Mouse (Mus musculus) common myeloid progenitor, adult 5-6 weeks (primary cell): ENCODE measurements around the gene B430306N03Rik. TPM values are rescaled to one million over a fixed set of nuclear protein-coding genes. Genes with fewer than 3 reads are reported as not detected.
"Not testable (repeated sequence)": the region's sequence is repeated elsewhere in the genome, so short reads cannot be mapped to it uniquely, and the experiment has no call there.

Experiments used
- ATAC-seq: replicated peaks from 2 replicates; pipeline ENCODE4 v1.8.0; 2016; ENCODE audit warnings: low read depth, mild to moderate bottlenecking, moderate TSS enrichment, inconsistent platforms; ENCODE audit not compliant: poor library complexity, severe bottlenecking
- total RNA-seq: library from RNA; stranded (forward); fragments of 200-1000, 187-1606 nt; gene quantifications from 2 replicates; pipeline ENCODE4 v1.2.3, GENCODE M21; 2017

B430306N03Rik gene
- total RNA-seq, 1 experiment from 2014 or later = 0.91 TPM

DNA sequence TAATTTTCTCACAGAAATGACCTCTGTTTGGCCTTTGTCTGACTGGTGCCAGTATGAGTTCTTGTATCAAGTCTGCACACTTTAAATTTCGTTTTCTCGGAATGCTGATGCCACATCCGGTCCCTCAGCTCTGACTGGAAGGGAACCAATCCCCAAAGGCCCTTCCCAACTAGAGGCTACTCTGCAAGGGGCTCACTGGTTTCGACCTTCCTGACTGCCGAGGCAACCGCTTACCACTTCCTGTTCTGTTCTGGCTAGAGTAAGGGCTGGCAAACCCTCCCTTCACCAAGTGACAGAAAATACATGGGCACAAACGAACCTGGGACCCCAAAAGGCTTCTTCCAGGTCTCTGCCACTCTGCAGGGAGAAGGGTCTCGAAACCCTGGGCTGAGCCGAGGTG is 15.1 kb upstream of the B430306N03Rik start:
- ATAC-seq = peak; percentile 76

DNA sequence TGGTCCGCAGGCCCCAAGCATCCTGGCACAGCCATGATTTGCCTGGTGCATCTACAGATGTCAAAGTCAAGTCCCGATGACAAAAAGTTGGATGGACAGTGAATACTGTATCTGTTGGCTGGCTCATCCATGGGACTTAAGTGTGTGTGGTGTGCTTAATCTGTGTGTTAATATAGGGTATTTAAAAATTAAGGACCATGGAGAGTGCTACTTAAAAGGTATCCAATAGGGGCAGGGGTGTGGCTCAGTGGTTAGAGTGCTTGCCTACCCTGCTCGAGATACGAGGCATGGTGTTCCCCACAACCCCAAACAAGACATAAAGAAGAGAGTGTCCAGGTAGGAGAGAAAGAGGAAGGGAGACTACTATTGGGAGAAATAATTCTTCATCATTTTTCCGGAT is 14.1 kb upstream of the B430306N03Rik start:
- no peak for ATAC-seq

DNA sequence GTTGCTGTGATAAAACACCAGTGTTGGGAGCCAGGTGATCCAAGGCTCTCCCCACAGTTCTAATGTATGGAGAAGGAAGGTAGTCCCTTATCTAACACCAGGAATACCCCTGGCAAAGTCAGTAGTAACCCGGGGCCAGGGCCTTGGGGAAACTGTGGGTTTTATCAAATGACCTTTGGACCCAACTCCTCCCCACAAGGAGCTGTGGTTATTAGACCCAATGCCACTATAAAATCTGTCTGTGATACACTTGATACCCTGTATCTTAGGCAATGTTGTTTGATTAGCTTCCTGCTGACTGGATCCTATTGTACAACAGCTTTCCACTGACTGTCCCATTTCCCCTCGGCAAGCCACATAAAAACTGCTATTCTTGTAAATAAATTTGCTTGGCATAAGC is 3.8 kb upstream of the B430306N03Rik start:
- no peak for ATAC-seq

DNA sequence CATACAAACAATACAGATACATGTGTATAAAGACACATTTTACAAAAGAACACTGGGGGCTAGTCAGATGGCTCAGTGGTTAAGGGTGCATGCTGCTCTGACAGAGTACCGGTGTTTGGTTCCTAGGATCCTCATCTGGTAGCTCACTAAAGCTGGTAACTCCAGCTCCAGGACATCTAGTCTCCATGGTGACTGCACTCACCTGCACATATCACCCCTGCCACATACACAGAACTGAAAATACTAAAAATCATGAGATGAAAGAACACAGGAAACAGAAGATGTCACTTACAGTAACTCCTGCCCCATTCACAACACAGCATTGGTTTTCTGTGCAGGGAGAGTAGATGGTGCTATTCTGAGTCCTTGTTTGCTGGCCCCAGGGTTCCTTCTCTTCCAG is 2.7 kb downstream of the B430306N03Rik start:
- ATAC-seq = no peak

DNA sequence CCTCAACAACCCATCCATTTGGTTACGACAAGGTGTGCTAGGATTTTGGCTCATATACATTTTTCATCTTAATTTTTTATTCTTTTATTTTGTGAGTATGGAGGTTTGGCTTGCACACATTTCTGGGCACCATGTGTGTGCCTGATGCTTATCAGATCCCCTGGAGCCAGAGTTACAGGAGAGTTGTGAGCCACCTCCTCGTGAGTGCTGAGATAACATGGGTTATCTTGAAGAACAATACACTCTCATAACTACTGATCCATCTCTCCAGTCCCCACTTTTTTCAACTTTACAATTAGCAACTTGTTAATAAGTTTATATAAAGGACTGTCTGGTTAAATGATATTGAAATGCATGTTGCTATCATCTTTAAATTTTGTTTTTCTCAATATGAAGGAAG is 5.3 kb downstream of the B430306N03Rik start:
- ATAC-seq = no peak

DNA sequence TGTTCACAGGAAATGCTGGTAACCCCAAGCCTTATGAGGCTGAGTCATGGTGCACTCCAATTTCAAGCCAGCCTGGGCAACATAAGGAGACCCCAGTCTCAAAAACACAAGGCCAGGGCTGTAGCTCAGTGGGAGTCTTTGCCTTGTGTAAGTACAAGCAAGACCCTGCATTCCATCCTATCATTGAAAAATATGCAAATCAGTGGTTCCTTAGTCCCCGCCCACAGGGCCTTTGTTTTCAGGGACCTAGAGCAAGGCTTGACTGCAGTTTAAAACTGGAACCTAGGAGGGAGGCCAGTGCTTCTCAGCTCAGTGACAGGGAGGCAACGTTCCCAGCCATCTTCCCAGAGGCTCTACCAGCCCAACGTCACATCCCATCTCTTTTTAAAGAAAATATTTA is 7.3 kb downstream of the B430306N03Rik start:
- no peak for ATAC-seq

DNA sequence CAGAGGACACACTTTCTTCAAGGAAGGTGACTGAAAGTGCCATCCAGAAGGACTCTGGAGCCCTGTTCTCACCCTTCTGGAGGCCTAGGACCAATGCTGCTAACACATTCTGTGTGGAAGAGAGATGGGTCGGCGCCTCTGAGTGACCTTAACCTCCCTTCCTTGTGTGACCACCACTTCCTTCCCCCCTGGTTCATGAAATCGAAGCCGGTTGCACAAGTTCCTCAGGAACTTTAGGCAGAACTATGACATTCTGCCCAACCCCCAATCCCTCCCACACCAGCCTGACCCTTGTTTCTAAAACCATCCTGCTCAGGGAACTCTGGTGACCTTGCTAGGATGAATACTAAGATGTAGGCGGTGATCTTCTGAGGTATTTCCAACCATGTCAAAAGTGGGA is 8.3 kb downstream of the B430306N03Rik start:
- ATAC-seq = peak; percentile 80

DNA sequence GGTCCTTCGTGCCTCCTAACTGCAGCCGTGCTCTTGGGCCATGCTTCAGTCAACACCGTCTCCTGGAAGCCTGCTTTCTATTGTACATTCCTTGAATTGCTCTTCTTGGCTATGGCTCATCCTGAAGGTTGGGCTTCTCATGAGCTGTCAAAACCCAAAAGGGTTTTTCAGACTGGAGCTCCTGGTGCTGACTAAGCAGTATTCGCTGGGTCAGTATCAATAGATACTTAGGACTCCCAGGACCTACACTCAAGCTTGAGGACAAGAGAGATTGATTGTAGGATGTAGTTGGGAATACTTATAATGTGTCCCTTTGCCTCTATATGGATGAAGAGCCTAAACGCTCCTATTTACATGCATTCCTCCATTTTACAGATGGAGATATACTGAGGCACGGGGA is 9.2 kb downstream of the B430306N03Rik start:
- ATAC-seq = no peak

DNA sequence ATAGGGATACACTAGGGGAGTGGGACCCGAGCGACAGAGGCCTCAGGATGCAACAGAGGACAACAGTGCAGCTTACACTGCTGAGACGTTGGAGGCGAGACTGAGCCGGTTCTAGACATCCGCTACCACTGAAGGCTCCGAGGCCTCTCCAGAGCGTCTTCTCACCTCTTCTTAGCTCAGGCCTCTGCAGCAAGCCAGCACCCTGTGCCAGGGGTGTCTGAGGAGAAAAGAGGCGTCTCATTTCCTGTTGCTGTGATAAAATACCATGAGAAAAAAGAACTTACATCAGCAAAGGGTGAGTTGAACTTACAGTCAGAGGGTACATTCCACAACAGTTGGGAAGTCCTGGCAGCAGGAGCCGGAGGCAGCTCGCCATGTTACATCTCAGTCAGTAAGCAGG is 9.7 kb downstream of the B430306N03Rik start:
- ATAC-seq = no peak

DNA sequence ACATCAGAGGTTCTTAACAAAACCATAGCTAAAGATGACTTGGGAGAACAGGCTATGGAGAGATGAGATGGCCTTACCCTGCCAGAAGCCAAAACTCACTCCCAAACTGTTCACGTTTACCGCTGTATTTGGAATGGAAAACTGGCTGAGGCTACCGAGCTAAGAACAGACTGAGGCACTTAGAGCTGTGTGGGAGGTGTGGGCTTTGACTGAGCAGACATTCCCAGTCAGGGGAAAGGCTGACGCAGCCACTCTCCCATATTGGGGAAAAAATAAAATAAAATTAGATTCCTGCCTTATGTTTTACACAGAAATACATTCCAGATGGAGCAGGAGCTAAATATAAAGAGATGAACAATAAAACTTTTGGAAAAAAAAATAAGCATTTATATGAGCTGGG is 10.7 kb downstream of the B430306N03Rik start:
- no peak for ATAC-seq

DNA sequence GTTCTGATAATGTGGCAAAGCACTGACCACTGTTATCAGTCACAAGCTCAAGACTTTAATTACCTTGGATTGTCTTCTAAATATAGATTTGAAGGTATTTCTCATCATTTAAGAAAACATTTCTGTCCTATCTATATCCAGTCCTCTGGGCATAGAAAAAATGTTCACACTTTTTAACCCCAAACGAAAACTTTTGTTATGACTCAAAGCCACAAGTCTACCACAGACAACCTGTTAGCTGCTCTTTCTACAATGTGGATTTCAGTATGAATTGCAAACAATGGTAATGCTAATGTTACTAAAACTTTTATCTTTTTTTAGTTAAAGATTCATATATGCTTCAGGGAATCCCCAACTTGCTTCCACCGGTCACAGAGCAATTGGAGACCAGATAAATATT is 16.6 kb downstream of the B430306N03Rik start:
- no peak for ATAC-seq

DNA sequence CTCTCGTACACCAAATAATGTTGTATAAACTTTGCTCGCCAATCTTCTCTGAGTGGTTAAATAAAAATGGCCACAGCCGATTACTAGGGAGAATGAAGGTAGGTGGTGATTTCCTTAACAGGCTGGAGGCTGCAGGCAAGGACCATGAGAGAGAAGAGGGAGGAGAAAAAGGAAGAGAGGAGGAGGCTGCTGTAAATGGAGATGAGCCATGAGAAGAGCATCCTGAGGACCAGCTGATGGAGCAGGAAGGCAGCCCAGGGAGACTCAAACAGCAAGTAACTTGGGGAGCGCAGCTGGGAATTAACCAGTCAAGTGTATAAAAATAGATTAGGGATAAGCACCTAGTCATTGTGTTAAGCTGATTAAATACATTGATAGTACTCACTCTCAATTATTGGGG is 18.2 kb downstream of the B430306N03Rik start:
- no peak for ATAC-seq

DNA sequence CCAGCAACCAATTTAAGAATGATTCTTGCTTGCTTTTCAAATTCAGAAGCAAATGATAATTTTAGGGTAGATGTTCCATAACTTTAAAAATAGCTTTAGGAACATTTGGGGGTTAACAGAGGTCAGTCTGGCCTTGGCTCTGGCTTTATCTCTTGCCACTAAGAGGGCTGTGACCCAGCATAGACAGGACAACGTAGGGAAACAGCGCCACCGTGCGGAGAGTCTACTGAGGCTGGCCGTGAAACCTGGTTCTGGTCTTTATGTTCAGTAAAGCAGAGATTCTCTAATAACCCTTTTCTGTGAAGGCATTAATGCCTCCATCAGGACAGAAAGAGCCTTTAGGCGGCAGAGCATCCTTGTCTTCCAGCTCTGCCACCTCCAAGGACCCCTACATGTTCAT is 20.9 kb downstream of the B430306N03Rik start:
- peak; percentile 92 for ATAC-seq

DNA sequence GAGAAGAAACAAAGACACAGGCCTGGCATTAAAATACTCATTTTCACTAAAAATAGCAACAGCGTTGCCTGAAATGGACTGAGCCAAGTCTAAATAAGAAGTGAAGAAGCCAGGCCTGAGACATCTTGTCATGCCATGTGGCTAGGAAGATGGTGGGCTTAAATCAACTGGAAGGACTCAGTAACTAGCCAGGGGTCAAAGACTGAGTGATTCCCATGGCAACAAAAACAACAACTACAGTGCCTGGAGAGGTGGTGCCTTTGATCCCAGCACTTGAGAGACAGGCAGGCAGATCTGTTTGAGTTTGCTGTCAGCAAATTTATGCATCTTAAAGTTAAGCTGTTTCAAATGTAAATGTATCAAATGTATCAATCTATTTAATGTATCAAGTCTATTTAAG is 24.3 kb downstream of the B430306N03Rik start:
- ATAC-seq = no peak

DNA sequence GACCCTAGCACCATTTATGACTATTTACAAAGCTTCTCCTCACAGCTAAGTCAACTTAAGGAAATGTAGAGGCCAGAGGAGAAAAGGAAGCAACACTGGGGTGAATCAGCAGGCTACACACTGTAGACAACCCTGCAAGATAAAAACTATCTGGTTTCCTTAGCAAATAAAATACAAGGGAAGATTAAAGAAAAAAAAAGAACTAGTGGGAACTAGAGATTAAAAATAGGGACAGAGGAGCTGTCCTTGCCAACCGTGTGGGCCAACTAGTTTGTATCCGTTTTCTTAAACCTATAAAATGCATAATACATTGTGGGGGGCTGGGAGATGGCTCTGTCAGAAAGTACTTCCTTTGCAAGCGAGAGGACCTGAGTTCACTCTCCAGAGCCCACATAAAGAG is 26.0 kb downstream of the B430306N03Rik start:
- ATAC-seq = peak; percentile 53

DNA sequence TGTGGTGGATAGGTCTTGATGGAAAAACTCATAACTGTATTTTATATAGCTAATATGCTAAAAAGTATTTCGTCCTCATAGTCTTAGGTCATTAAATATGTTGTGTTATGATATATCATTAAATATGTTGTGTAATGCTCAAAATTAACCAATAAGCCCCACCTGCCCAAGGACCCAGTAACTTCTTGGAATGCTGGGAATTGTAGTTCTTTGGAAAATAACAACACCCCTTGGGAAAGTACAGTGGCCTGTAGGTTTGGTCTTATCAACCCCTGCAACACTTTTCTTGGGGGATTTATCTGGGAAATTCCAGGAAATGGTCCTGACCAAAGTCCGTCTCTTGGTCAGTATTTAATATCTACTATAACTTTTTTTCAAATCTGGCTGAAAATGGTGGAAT is 27.1 kb downstream of the B430306N03Rik start:
- ATAC-seq = no peak

DNA sequence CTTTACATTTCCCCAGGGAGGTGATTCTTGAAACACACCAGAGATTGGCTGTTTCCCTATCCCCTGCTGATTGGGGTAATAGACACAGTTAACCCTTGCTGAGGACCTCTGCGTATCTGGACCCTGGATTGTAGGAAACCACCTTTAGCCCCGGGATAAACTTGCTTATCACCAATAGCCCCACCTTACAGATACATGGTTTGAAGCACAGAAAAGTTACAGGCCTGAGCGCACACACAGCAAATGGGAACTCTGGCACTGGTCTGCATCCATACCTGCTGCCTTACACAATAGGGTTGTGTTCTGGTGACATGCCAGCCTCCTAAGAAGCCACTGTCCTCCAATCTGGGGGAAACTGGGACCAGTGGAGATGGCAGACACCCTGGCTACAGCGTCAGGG is 29.9 kb downstream of the B430306N03Rik start:
- ATAC-seq = no peak

DNA sequence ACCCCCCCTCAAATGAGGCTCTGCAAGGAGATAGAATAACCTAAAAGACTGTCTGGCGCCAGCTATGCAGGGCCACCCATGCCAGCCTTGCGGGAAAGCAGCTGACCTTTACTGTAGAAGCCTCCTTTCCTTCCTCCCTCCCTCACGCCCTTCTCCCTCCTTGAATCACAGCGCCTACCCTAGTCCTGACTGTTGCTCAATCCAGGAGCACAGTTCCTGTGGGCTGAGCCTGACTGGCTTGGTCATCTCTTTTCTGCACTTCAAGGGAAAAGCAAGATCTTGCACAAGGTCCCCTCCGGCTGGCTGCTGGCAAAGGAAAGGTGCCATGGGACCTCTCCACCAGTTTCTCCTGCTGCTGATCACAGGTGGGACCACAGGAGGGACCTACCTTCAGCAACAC is 30.3 kb downstream of the B430306N03Rik start, which contains the start of gene Trem2:
Gene Trem2 (plus strand): TSS at position 171 of the 400 bp plus-strand sequence.
- peak; percentile 57 for ATAC-seq

DNA sequence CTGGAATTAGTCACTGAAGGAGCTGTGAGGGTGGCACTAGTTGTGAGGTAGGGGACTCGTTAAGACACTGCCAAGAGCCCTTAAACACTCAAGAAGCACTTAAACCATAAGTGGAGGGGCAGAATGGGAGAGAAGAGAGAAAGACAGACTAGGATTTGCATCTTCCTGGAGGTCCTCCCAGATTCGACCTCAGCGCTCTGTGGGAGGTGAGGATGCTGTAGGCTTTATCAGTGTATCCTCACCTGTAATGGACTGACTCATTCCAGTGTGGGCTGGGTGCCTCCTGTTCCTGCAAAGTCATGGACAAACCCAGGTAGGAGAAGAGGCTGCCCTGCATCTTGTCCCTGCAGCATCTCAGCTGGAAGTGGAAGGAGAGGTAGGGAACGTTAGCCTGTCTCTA is 30.9 kb downstream of the B430306N03Rik start:
- ATAC-seq = no peak

DNA sequence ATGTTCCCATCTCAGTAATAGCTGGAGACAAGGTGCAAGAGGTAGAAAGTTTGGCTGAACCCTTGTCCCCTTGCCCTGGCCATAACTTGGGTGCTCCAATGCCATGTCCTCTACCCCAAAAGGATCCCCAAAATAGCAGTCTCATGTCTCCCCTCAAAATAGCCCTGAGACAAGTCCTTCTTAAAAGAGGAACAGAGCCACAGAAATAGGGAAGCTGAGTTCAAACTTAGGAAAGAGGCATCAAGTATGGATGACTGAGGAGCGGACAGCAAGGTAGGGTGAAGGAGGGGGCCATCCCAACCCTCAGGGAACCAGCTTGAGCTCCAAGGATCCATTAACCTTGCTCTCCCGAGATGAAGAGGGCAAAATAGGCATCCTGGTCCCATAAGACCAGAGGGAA is 31.3 kb downstream of the B430306N03Rik start:
- ATAC-seq = peak; percentile 82

DNA sequence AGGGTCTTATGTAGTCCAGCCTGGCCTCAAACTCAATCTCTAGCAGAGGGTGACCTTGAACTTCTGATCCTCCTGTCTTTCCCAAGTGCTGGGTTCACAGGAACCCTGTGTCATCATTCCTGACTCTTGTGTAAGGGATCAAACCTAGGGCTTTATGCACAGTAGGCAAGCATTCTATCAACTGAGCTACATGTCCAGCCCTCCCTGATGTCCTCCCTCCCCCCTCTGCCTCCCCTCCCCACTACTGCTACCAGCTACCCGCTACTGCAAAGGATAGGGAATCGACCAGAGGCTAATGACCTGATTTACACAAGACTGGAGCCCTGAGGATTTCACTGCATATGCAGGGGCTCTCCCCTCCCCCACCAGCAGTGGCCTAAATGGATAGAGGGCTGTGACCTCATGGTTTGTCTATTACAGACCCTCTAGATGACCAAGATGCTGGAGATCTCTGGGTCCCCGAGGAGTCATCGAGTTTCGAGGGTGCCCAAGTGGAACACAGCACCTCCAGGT is 34.8 kb downstream of the B430306N03Rik start:
- ATAC-seq = no peak

DNA sequence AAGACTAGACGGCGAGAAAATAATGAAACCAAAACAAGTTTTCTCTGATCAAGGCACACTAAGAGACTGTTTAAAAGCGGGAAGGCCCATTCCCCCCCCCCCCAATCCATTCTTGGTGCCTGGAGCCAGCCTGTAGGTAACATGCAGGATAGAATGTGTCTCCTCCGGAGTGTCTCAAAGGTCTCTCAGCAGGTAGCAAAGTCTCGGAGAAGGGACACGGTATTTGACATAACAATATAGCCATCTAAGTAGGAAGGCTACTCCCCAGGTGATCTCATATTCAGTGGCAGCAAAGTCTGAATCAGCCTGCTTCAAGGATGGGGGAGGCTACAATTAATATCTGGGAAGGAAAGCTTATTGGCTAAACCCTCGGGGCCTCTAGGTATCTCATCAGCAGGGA is 37.0 kb downstream of the B430306N03Rik start:
- not testable (repeated sequence) for ATAC-seq

DNA sequence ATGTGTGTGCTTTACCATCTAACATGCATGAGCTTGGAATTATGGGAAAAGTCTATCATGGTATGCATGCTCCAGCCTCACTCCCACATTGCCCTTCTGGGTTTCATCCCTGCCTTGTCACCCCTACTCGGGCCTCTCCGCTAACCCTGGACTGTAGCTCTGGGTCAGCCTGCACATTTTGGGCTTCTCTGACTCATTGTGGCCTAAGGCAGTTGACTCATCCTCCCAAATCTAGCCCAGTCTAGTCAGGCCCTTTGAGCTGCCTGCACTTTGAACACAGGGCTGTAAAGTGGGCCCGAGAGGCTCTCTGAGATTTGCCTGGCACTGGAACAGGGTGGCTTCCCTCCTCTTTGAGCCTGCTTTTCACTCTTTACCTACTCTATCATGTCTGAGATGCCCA is 39.9 kb downstream of the B430306N03Rik start:
- ATAC-seq = no peak
